Mouse (Mus musculus): ENCODE measurements at regions not wholly inside any gene's neighbourhood (a gene's known extent, or its start where the extent isn't known, plus 50 kb on each side); places are given as distances from the start of the nearest gene placed in this dataset.

DNA sequence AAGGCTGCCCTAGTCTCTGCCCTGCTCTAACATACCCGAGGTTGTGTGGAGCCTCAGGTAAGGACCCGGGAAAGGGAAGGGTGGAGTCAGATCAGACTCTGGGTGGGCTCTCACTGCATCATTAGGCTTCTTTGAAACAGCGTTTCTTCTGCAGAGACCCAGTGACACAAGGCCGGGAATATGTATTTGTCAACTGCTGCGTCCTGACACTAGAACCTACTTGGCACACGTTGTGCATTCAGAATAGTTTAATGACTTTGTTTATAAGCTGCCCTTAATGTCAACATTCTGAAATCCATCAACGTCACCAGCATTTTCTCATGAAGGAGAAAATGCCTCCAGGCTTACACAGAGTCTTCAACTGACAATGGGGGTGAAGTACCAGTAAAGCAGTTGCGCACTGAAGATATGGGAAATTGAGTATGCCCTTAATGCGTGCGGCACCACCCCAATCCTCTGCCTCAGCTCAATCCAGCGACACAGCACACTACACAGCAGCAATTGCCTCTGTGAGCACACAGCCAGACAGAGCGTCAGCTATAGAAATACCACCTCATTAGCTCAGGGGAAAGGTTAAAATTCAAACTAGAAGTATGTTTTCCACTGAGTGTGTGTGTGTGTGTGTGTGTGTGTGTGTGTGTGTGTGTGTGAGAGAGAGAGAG lies 152.7 kb upstream of the Spdye4c start:
- Histone ChIP-seq H3K27ac (ENCODE audit: low read length) (no peak overlapping the region), H3K4me2 (replicated peaks; ENCODE audit: low read depth, low read length) (no peak overlapping the region), H3K27me3 (ENCODE audit: control insufficient read depth, insufficient read depth, low read length) (no peaks in the 10 kb centered on the region), H3K4me3 (ENCODE audit: low read depth, low read length) (no peak overlapping the region), H3K36me3 (ENCODE audit: control insufficient read depth, insufficient read depth, low read length) (no peaks in the 10 kb centered on the region), H3K9ac (replicated peaks; ENCODE audit: low read depth, low read length) (no peak overlapping the region), H3K9me3 (ENCODE audit: control insufficient read depth, low read depth, low read length) (no peaks in the 10 kb centered on the region), H3K4me1 (ENCODE audit: control insufficient read depth, insufficient read depth, low read length) (0 out of 2 replicates have a peak, but pooled peaks cover 8% of the 10 kb centered on the region)
- WGBS = 29% methylated on average over 12 of the region's 12 CpGs
- no peak for ATAC-seq (ENCODE audit: insufficient number of reproducible peaks, insufficient read depth, low FRiP score, low read depth)

DNA sequence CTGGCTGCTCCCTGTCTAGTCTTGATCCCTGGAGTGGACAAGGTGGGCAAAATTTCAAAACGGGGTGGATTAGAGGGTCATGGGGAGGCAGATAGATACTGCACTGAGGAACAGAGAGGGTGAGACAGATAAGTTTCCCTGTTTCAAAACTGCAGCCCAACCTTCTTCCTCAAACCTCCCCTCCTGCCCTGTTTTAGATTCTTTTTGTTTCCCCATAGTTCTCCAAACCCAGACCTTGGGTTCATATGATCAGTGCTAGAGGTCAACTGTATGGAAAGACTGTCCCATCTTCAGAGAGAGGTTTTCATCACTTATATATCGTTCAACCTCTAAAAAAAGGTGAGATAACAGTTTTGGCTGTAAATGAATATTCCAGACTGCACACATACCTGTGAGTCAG lies 152.1 kb upstream of the Spdye4c start:
- no peak overlapping the region for H3K27ac ChIP-seq (ENCODE audit: low read length)
- ATAC-seq (ENCODE audit: insufficient number of reproducible peaks, insufficient read depth, low FRiP score, low read depth) = no peak
- 68% methylated on average over 2 of the region's 2 CpGs for WGBS
- no peaks in the 10 kb centered on the region for H3K27me3 ChIP-seq (ENCODE audit: control insufficient read depth, insufficient read depth, low read length)
- no peaks in the 10 kb centered on the region for H3K36me3 ChIP-seq (ENCODE audit: control insufficient read depth, insufficient read depth, low read length)
- H3K9ac ChIP-seq (replicated peaks; ENCODE audit: low read depth, low read length) = no peak overlapping the region
- H3K4me3 ChIP-seq (ENCODE audit: low read depth, low read length) = no peak overlapping the region
- H3K9me3 ChIP-seq (ENCODE audit: control insufficient read depth, low read depth, low read length) = no peaks in the 10 kb centered on the region
- H3K4me1 ChIP-seq (ENCODE audit: control insufficient read depth, insufficient read depth, low read length) = 0 out of 2 replicates have a peak, but pooled peaks cover 8% of the 10 kb centered on the region
- no peak overlapping the region for H3K4me2 ChIP-seq (replicated peaks; ENCODE audit: low read depth, low read length)

DNA sequence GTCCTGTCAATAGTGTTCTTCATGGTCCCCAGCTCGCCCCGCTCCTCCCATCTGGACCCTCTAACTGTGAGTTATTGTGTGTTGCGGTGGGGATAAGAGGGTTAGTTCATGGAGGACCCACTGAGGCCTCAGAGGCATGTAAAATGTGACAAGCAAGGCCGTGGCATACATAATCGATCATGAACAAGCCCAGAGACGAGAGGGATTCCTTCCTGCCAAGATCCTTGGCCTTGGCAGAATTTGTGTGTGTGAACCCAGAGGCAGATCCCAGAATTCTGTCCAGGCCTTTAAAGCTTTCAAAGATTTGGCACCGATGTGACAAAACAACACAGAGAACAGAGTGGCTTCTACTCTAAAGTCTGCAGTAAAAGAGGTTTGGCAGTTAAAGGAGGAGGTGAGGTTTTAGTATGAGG lies 146.4 kb upstream of the Spdye4c start:
- 85% methylated on average over 7 of the region's 7 CpGs for WGBS
- H3K4me1 ChIP-seq (ENCODE audit: control insufficient read depth, insufficient read depth, low read length) = no peaks in the 10 kb centered on the region
- H3K4me3 ChIP-seq (ENCODE audit: low read depth, low read length) = no peak overlapping the region
- ATAC-seq (ENCODE audit: insufficient number of reproducible peaks, insufficient read depth, low FRiP score, low read depth) = no peak
- no peak overlapping the region for H3K4me2 ChIP-seq (replicated peaks; ENCODE audit: low read depth, low read length)
- no peak overlapping the region for H3K27ac ChIP-seq (ENCODE audit: low read length)
- H3K9me3 ChIP-seq (ENCODE audit: control insufficient read depth, low read depth, low read length) = no peaks in the 10 kb centered on the region
- H3K9ac ChIP-seq (replicated peaks; ENCODE audit: low read depth, low read length) = no peak overlapping the region
- H3K27me3 ChIP-seq (ENCODE audit: control insufficient read depth, insufficient read depth, low read length) = no peaks in the 10 kb centered on the region
- H3K36me3 ChIP-seq (ENCODE audit: control insufficient read depth, insufficient read depth, low read length) = no peaks in the 10 kb centered on the region

DNA sequence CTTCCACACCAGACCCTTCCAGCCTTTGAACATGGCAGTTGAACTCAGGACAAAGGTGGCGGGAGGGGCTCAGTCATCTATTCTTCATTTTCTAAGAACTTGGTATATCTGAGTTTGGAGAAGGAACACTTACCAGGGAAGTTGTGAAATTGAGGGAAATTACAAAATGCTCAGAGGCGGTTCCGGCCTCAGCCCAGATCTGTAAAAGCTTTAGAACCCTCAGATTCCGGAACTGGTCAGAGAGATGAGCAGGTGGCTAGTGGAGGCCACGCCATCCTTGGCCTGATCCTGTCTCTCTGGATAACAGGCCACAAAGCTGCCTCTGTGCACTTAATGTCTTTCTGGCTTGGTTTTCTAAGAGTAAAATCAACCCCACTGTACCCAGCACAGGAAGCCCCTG lies 145.6 kb upstream of the Spdye4c start:
- H3K27ac ChIP-seq (ENCODE audit: low read length) = no peak overlapping the region
- no peaks in the 10 kb centered on the region for H3K27me3 ChIP-seq (ENCODE audit: control insufficient read depth, insufficient read depth, low read length)
- no peaks in the 10 kb centered on the region for H3K9me3 ChIP-seq (ENCODE audit: control insufficient read depth, low read depth, low read length)
- WGBS = 88% methylated on average over 5 of the region's 5 CpGs
- H3K4me2 ChIP-seq (replicated peaks; ENCODE audit: low read depth, low read length) = no peak overlapping the region
- no peaks in the 10 kb centered on the region for H3K36me3 ChIP-seq (ENCODE audit: control insufficient read depth, insufficient read depth, low read length)
- H3K4me3 ChIP-seq (ENCODE audit: low read depth, low read length) = no peak overlapping the region
- no peak for ATAC-seq (ENCODE audit: insufficient number of reproducible peaks, insufficient read depth, low FRiP score, low read depth)
- H3K4me1 ChIP-seq (ENCODE audit: control insufficient read depth, insufficient read depth, low read length) = no peaks in the 10 kb centered on the region
- no peak overlapping the region for H3K9ac ChIP-seq (replicated peaks; ENCODE audit: low read depth, low read length)

DNA sequence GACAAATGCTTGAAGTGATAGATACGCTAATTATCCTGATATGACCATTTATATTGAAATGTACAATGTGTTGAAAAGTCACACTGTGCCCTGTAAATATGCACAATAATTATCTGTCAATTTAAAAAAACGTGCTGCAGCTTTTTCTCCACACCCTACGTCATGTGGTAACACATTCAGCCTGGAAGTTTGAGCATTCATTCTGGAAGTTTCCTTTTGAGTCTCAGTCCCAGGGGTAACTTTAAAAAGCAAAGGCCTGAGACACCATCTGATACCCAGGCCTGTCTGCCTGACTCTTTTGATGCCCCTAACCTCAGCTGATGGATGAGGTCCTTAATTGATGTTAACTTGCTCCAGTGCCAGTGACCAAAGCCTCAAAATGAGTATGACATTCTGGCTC lies 141.7 kb upstream of the Spdye4c start:
- H3K27ac ChIP-seq (ENCODE audit: low read length) = no peak overlapping the region
- H3K27me3 ChIP-seq (ENCODE audit: control insufficient read depth, insufficient read depth, low read length) = no peaks in the 10 kb centered on the region
- H3K9ac ChIP-seq (replicated peaks; ENCODE audit: low read depth, low read length) = no peak overlapping the region
- H3K4me3 ChIP-seq (ENCODE audit: low read depth, low read length) = no peak overlapping the region
- H3K36me3 ChIP-seq (ENCODE audit: control insufficient read depth, insufficient read depth, low read length) = no peaks in the 10 kb centered on the region
- no peak for ATAC-seq (ENCODE audit: insufficient number of reproducible peaks, insufficient read depth, low FRiP score, low read depth)
- 65% methylated on average over 3 of the region's 3 CpGs for WGBS
- no peaks in the 10 kb centered on the region for H3K4me1 ChIP-seq (ENCODE audit: control insufficient read depth, insufficient read depth, low read length)
- H3K9me3 ChIP-seq (ENCODE audit: control insufficient read depth, low read depth, low read length) = no peaks in the 10 kb centered on the region
- no peak overlapping the region for H3K4me2 ChIP-seq (replicated peaks; ENCODE audit: low read depth, low read length)

DNA sequence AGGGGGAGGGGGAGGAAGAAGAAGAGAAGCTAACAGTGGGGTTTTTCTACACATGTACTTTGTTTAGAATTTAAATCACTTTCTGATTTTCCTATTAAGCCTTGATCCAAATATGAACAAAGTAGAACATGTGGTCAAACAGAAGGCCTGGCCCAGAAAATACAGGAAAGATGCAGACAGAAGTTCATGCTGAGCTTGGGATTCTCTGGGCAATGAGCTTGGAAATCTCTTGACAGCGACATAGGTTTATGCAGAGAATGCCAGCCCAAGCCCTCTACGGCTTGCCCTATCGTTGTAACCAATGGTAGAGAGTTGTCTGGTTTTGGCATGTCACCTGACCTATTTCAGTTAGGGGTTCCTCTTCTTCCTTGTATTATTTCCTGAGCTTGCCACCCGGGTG lies 141.0 kb upstream of the Spdye4c start:
- no peak overlapping the region for H3K27ac ChIP-seq (ENCODE audit: low read length)
- no peaks in the 10 kb centered on the region for H3K4me1 ChIP-seq (ENCODE audit: control insufficient read depth, insufficient read depth, low read length)
- H3K36me3 ChIP-seq (ENCODE audit: control insufficient read depth, insufficient read depth, low read length) = no peaks in the 10 kb centered on the region
- no peak overlapping the region for H3K9ac ChIP-seq (replicated peaks; ENCODE audit: low read depth, low read length)
- ATAC-seq (ENCODE audit: insufficient number of reproducible peaks, insufficient read depth, low FRiP score, low read depth) = no peak
- no peak overlapping the region for H3K4me2 ChIP-seq (replicated peaks; ENCODE audit: low read depth, low read length)
- no peaks in the 10 kb centered on the region for H3K9me3 ChIP-seq (ENCODE audit: control insufficient read depth, low read depth, low read length)
- H3K27me3 ChIP-seq (ENCODE audit: control insufficient read depth, insufficient read depth, low read length) = no peaks in the 10 kb centered on the region
- H3K4me3 ChIP-seq (ENCODE audit: low read depth, low read length) = no peak overlapping the region
- WGBS = 85% methylated on average over 4 of the region's 4 CpGs

DNA sequence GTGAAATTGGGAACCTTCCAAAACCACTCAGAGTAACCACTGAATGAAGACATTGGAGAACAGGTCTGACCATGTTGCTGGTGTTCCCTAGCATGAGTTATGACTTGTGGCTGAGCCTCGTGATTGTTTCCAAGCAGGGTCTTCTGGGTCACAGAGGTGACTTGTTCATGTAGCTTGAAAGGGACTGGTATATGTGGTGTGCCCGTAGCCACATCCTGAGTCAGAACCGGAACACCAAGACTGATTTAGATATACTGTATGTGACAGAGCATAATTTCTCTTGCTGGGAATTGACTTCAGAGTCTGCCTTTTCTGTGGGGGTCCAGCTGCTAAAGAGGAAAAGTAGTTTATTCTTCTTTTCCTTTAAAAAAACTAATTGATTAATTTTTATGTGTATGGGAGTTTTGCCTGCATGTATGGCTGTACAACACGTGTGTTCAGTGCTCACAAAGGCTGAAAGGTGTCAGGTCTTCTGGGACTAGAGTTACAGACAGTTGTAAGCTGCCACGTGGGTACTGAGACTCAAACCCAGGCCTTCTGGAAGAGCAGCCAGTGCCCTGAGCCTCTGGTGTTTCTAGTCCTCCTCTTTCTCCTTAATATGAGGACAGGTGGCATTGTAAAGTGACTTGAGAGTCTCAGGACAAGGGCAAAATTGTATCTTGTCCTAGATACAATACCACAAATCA lies 139.3 kb upstream of the Spdye4c start:
- WGBS = 69% methylated on average over 5 of the region's 5 CpGs
- Histone ChIP-seq H3K27ac (ENCODE audit: low read length) (no peak overlapping the region), H3K27me3 (ENCODE audit: control insufficient read depth, insufficient read depth, low read length) (no peaks in the 10 kb centered on the region), H3K9ac (replicated peaks; ENCODE audit: low read depth, low read length) (no peak overlapping the region), H3K4me2 (replicated peaks; ENCODE audit: low read depth, low read length) (no peak overlapping the region), H3K36me3 (ENCODE audit: control insufficient read depth, insufficient read depth, low read length) (no peaks in the 10 kb centered on the region), H3K4me1 (ENCODE audit: control insufficient read depth, insufficient read depth, low read length) (no peaks in the 10 kb centered on the region), H3K4me3 (ENCODE audit: low read depth, low read length) (no peak overlapping the region), H3K9me3 (ENCODE audit: control insufficient read depth, low read depth, low read length) (no peaks in the 10 kb centered on the region)
- no peak for ATAC-seq (ENCODE audit: insufficient number of reproducible peaks, insufficient read depth, low FRiP score, low read depth)

DNA sequence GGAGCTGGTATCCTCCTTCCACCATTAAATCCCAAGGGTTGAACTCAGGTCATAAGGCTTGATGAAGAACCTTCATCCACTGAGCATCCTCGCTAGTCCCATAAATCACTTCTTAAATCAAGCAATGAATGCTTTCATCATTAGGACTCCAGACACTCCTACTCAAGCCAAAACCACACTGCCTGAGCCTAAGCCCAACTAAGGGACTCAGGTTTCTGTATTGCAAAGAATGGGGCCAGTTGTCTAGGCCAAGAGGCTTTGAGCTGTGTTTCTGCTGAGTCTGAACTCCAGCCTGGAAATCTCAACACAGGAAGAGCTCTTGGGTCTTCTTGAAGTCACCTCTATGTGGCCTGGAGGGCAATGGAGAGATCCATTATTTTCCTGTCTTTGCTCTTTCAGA lies 138.4 kb upstream of the Spdye4c start:
- Histone ChIP-seq H3K9ac (replicated peaks; ENCODE audit: low read depth, low read length) (no peak overlapping the region), H3K27ac (ENCODE audit: low read length) (no peak overlapping the region), H3K9me3 (ENCODE audit: control insufficient read depth, low read depth, low read length) (no peaks in the 10 kb centered on the region), H3K4me2 (replicated peaks; ENCODE audit: low read depth, low read length) (no peak overlapping the region), H3K36me3 (ENCODE audit: control insufficient read depth, insufficient read depth, low read length) (no peaks in the 10 kb centered on the region), H3K4me3 (ENCODE audit: low read depth, low read length) (no peak overlapping the region), H3K27me3 (ENCODE audit: control insufficient read depth, insufficient read depth, low read length) (no peaks in the 10 kb centered on the region), H3K4me1 (ENCODE audit: control insufficient read depth, insufficient read depth, low read length) (no peaks in the 10 kb centered on the region)
- ATAC-seq (ENCODE audit: insufficient number of reproducible peaks, insufficient read depth, low FRiP score, low read depth) = no peak
- WGBS = 88% methylated on average over 1 of the region's 1 CpGs

DNA sequence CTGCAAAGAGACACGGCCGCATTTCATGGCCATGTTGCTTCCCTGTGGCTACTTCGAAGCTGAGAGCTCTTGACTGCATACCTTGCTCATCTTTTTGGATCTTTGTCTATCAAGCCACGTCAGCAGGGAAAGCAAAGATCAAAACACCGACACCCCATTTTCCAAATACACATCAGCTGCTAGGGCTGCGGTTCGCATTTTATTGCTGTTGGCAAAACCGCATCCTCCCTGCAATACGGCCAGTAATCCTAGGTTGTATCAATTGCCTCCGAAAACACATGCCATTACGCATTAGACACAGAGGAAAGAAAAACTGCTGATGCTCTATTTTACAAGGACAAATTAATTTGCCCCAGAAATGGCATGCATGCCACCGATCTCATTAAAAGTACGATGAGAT lies 136.5 kb upstream of the Spdye4c start:
- WGBS = 85% methylated on average over 13 of the region's 13 CpGs
- Histone ChIP-seq H3K4me2 (replicated peaks; ENCODE audit: low read depth, low read length) (no peak overlapping the region), H3K4me3 (ENCODE audit: low read depth, low read length) (no peak overlapping the region), H3K9ac (replicated peaks; ENCODE audit: low read depth, low read length) (no peak overlapping the region), H3K27me3 (ENCODE audit: control insufficient read depth, insufficient read depth, low read length) (no peaks in the 10 kb centered on the region), H3K9me3 (ENCODE audit: control insufficient read depth, low read depth, low read length) (no peaks in the 10 kb centered on the region), H3K4me1 (ENCODE audit: control insufficient read depth, insufficient read depth, low read length) (no peaks in the 10 kb centered on the region), H3K36me3 (ENCODE audit: control insufficient read depth, insufficient read depth, low read length) (no peaks in the 10 kb centered on the region), H3K27ac (ENCODE audit: low read length) (no peak overlapping the region)
- no peak for ATAC-seq (ENCODE audit: insufficient number of reproducible peaks, insufficient read depth, low FRiP score, low read depth)

All from stomach, embryonic 14.5 days (tissue).